ENCODE assay signal across 32 mouse cellular contexts in genomic region chr6:27372416-27372815, GRCm38 (mm10).
"Had no signal": no experiment of that assay in that cellular context is flagged by ENCODE, and none has a peak within 500 bp of the region (broad histone marks: within the 10 kb centered on the region; RNA-seq: fewer than 3 reads in every experiment).

No protein-coding gene starts in this region.

- H3K4me1 ChIP-seq: limb, embryonic 10.5 days; limb, embryonic 12.5 days; limb, embryonic 13.5 days; limb, embryonic 15.5 days; liver, embryonic 12.5 days; liver, embryonic 13.5 days; liver, embryonic 15.5 days; lung, embryonic 15.5 days; megakaryocyte, embryonic 14.5 days; midbrain, embryonic 10.5 days; midbrain, embryonic 12.5 days; midbrain, embryonic 13.5 days; midbrain, embryonic 15.5 days; neural tube, embryonic 12.5 days had no signal

- H3K4me3 ChIP-seq: limb, embryonic 10.5 days; limb, embryonic 12.5 days; limb, embryonic 13.5 days; limb, embryonic 15.5 days; liver, embryonic 12.5 days; liver, embryonic 13.5 days; liver, embryonic 15.5 days; lung, embryonic 15.5 days; megakaryocyte, embryonic 14.5 days; midbrain, embryonic 10.5 days; midbrain, embryonic 12.5 days; midbrain, embryonic 13.5 days; midbrain, embryonic 15.5 days; myocyte; neural tube, embryonic 12.5 days had no signal

- ATAC-seq: liver, embryonic 12.5 days; liver, postnatal 0 days; lung, postnatal 0 days; midbrain, embryonic 13.5 days; midbrain, embryonic 15.5 days; midbrain, embryonic 16.5 days had no signal

- H3K27ac ChIP-seq: limb, embryonic 10.5 days; limb, embryonic 12.5 days; limb, embryonic 13.5 days; limb, embryonic 15.5 days; liver, embryonic 12.5 days; liver, embryonic 13.5 days; liver, embryonic 14.5 days; liver, embryonic 15.5 days; lung, embryonic 15.5 days; macrophage; midbrain, embryonic 10.5 days; midbrain, embryonic 12.5 days; midbrain, embryonic 13.5 days; midbrain, embryonic 15.5 days; neural tube, embryonic 12.5 days had no signal

- DNase-seq: left cerebral cortex, postnatal 4 days; liver; liver, embryonic 13.5 days; liver, postnatal 0 days; lung, adult 18-20 months; lung, adult 2 months; lung, embryonic 14.5 days; lung, postnatal 10 days; lung, postnatal 14 days; lung, postnatal 36 days; lung, postnatal 4 days; midbrain, embryonic 14.5 days had no signal

- H3K4me2 ChIP-seq: limb, embryonic 12.5 days; limb, embryonic 13.5 days; limb, embryonic 15.5 days; liver, embryonic 11.5 days; liver, embryonic 12.5 days; liver, embryonic 13.5 days; liver, embryonic 15.5 days; lung, embryonic 14.5 days; lung, embryonic 15.5 days; midbrain, embryonic 11.5 days; midbrain, embryonic 12.5 days; midbrain, embryonic 13.5 days; midbrain, embryonic 15.5 days; neural tube, embryonic 12.5 days had no signal

- H3K27me3 ChIP-seq: limb, embryonic 12.5 days; limb, embryonic 13.5 days; limb, embryonic 15.5 days; liver, embryonic 12.5 days; liver, embryonic 13.5 days; liver, embryonic 15.5 days; lung, embryonic 15.5 days; megakaryocyte, embryonic 14.5 days; midbrain, embryonic 12.5 days; midbrain, embryonic 13.5 days; midbrain, embryonic 15.5 days; neural tube, embryonic 12.5 days had no signal

- H3K9ac ChIP-seq: limb, embryonic 12.5 days; limb, embryonic 13.5 days; limb, embryonic 15.5 days; liver, embryonic 12.5 days; liver, embryonic 13.5 days; liver, embryonic 14.5 days; liver, embryonic 15.5 days; liver, postnatal 0 days; lung, embryonic 14.5 days; lung, embryonic 15.5 days; midbrain, embryonic 12.5 days; midbrain, embryonic 13.5 days; midbrain, embryonic 15.5 days; neural tube, embryonic 12.5 days had no signal

- H3K9me3 ChIP-seq: limb, embryonic 10.5 days; limb, embryonic 12.5 days; limb, embryonic 13.5 days; limb, embryonic 15.5 days; liver, embryonic 12.5 days; liver, embryonic 13.5 days; liver, embryonic 15.5 days; lung, embryonic 15.5 days; megakaryocyte, embryonic 14.5 days; midbrain, embryonic 10.5 days; midbrain, embryonic 12.5 days; midbrain, embryonic 13.5 days; midbrain, embryonic 15.5 days; neural tube, embryonic 12.5 days had no signal

- H3K36me3 ChIP-seq: limb, embryonic 10.5 days; limb, embryonic 12.5 days; limb, embryonic 13.5 days; limb, embryonic 15.5 days; liver, embryonic 12.5 days; liver, embryonic 13.5 days; liver, embryonic 15.5 days; lung, embryonic 15.5 days; midbrain, embryonic 10.5 days; midbrain, embryonic 12.5 days; midbrain, embryonic 13.5 days; midbrain, embryonic 15.5 days; neural tube, embryonic 12.5 days had no signal
